Mouse (Mus musculus) kidney, embryonic 16.5 days (tissue): ENCODE measurements around the gene Cd177. TPM values are rescaled to one million over a fixed set of nuclear protein-coding genes. Genes with fewer than 3 reads are reported as not detected.
"Not testable (repeated sequence)": the region's sequence is repeated elsewhere in the genome, so short reads cannot be mapped to it uniquely, and the experiment has no call there.

Experiments
- ATAC-seq: fragments of 200-750 bp; cut with Nextera tagmentation; 2 replicates; pipeline ENCODE4 v1.8.0; 2017; ENCODE audit warnings: moderate TSS enrichment; ENCODE audit not compliant: low FRiP score, low TSS enrichment
- H3K27ac ChIP-seq: fragments of 300-500 bp; sonication (generic); 2 replicates; pipeline ENCODE4 v1.5.1; 2014; ENCODE audit warnings: low read length
- H3K27me3 ChIP-seq: fragments of 300-500 bp; sonication (generic); 2 replicates; pipeline ENCODE4 v1.6.1; 2014; ENCODE audit warnings: low read length, control low read depth, mixed read lengths; ENCODE audit not compliant: insufficient read depth
- H3K36me3 ChIP-seq: fragments of 300-500 bp; sonication (generic); 2 replicates; pipeline ENCODE4 v1.6.1; 2014; ENCODE audit warnings: low read length, control low read depth, mixed read lengths; ENCODE audit not compliant: insufficient read depth
- H3K4me1 ChIP-seq: fragments of 300-500 bp; sonication (generic); 2 replicates; pipeline ENCODE4 v1.6.1; 2014; ENCODE audit warnings: low read length, control low read depth, mixed read lengths; ENCODE audit not compliant: insufficient read depth
- H3K4me2 ChIP-seq: fragments of 300-500 bp; sonication (generic); replicated peaks from 2 replicates; pipeline ENCODE4 v1.6.1; 2014; ENCODE audit warnings: low read depth, low read length
- H3K4me3 ChIP-seq: fragments of 300-500 bp; sonication (generic); 2 replicates; pipeline ENCODE4 v1.5.1; 2014; ENCODE audit warnings: mild to moderate bottlenecking, low read length
- H3K9ac ChIP-seq: fragments of 300-500 bp; sonication (generic); replicated peaks from 2 replicates; pipeline ENCODE4 v1.6.1; 2014; ENCODE audit warnings: low read length
- H3K9me3 ChIP-seq: fragments of 300-500 bp; sonication (generic); 2 replicates; pipeline ENCODE4 v1.6.1; 2016; ENCODE audit warnings: low read length, control low read depth
- WGBS: fragments of 180-500 bp; shearing (Covaris S2); extraction: QIAGEN DNeasy Blood & Tissue Kit; methylation state at CpG from one replicate; pipeline ENCODE4 v1.1.7; 2014; 5-methylcytosine and 5-hydroxymethylcytosine counted together
- polyA plus RNA-seq: library from polyadenylated mRNA; unstranded; fragments of >200 nt; fragmentation: Nextera tagmentation; extraction: Ambion mirVana; gene quantifications from 2 replicates; pipeline ENCODE4 v1.2.1, GENCODE M21; 2015

Gene Cd177
- polyA plus RNA-seq = 0.30 and 0.61 TPM in 2 replicates

GRCm38 (mm10) chr7:24760211-24760610 is at the start of gene Cd177:
Gene Cd177, minus strand, starts transcription at chr7:24760311.
- Histone ChIP-seq H3K36me3 (no peaks in the 10 kb centered on the region), H3K4me3 (no peak within 1 kb of the TSS), H3K9ac (no peak within 1 kb of the TSS), H3K9me3 (no peaks in the 10 kb centered on the region), H3K27me3 (no peaks in the 10 kb centered on the region), H3K4me1 (no peaks in the 10 kb centered on the region), H3K27ac (no peak within 1 kb of the TSS), H3K4me2 (no peak within 1 kb of the TSS)
- no peak for ATAC-seq
- WGBS = 60% methylated on average over 6 of the region's 6 CpGs

DNA sequence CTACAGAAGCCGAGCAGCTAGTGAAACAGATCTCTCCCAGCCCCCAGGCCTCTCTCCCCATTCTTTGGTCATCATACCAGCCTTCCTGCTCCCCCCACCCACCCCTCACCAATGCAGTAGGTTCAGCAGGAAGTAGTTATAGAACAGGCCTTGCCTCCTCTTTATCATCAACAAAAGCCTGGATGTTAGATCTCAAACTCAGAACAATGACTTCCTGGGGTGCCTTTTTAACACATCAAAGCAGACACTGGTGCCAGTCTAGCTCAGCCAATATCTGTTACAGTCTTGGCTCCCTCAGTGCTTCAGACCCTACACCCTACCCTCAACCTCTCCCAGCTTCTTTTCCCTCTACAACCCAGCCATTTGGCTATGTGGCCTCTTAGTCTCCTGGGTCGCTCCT is 48.9 kb upstream of the Cd177 start:
- no peak for ATAC-seq
- H3K27me3 ChIP-seq = no peaks in the 10 kb centered on the region
- H3K36me3 ChIP-seq = no peaks in the 10 kb centered on the region
- no peak overlapping the region for H3K4me2 ChIP-seq
- WGBS = 29% methylated on average over 2 of the region's 2 CpGs
- H3K4me1 ChIP-seq = no peaks in the 10 kb centered on the region
- H3K4me3 ChIP-seq = no peak overlapping the region
- H3K27ac ChIP-seq = no peak overlapping the region
- no peak overlapping the region for H3K9ac ChIP-seq
- no peaks in the 10 kb centered on the region for H3K9me3 ChIP-seq

GRCm38 (mm10) chr7:24804826-24805225 is 44.7 kb upstream of the Cd177 start:
- Histone ChIP-seq H3K4me2 (no peak overlapping the region), H3K36me3 (no peaks in the 10 kb centered on the region), H3K9me3 (no peaks in the 10 kb centered on the region), H3K27ac (no peak overlapping the region), H3K4me1 (no peaks in the 10 kb centered on the region), H3K4me3 (no peak overlapping the region), H3K9ac (no peak overlapping the region), H3K27me3 (no peaks in the 10 kb centered on the region)
- no peak for ATAC-seq
- WGBS = 58% methylated on average over 6 of the region's 6 CpGs

DNA sequence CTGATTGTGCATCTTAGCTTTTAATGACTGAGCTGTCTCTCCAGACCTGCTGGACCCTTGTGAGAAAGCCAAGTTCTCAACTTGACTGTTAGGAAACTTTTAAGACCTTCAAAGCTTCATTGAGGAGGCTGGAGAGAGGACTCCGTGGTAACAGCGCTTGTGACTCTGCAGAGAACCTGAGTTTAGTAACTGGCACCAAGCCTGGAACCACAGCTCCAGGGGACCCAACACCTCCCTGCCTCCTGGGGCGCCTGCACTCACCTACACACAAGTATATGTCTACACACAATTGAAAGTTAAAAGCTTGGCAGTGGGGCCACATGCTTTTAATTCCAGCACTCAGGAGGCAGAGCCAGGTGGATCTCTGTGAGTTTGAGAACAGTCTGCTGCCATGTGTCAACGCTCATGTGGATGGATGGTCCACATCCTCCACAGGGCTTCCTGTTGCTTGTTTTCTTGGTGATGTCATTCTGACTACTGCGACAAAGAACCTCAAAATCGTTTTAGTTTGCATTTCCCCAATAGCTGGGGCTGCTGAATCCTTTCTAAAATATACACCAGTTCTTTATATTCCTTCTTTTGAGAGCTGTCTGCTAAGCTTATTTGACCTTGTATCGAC is 42.1 kb upstream of the Cd177 start:
- Histone ChIP-seq H3K4me1 (no peaks in the 10 kb centered on the region), H3K27ac (no peak overlapping the region), H3K9me3 (no peaks in the 10 kb centered on the region), H3K36me3 (no peaks in the 10 kb centered on the region), H3K9ac (no peak overlapping the region), H3K4me3 (no peak overlapping the region), H3K27me3 (no peaks in the 10 kb centered on the region), H3K4me2 (no peak overlapping the region)
- 60% methylated on average over 7 of the region's 7 CpGs for WGBS
- ATAC-seq = no peak

DNA sequence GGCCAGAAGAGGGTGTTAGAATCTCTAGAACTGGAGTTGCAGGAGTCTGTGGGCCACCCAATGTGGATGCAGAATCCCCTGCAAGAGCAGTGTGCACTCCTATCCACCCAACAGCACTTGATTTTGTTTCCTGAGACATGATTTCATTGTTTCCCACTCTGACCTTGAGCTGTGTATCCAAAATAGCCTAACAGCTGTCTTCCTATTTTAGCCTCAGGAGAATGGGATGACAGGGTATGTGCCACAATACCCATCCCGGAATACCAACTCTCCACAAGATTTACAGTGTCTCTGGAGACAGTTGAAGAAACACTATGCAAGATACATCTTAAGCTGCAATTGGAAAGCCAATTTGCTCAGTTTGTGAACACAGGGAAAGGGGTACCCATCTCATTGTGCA is 37.8 kb upstream of the Cd177 start:
- no peak overlapping the region for H3K27ac ChIP-seq
- no peak overlapping the region for H3K9ac ChIP-seq
- H3K36me3 ChIP-seq = no peaks in the 10 kb centered on the region
- ATAC-seq = no peak
- no peaks in the 10 kb centered on the region for H3K27me3 ChIP-seq
- H3K4me3 ChIP-seq = no peak overlapping the region
- WGBS = 90% methylated on average over 1 of the region's 1 CpGs
- H3K4me1 ChIP-seq = no peaks in the 10 kb centered on the region
- no peak overlapping the region for H3K4me2 ChIP-seq
- peaks cover 10% of the 10 kb centered on the region for H3K9me3 ChIP-seq

GRCm38 (mm10) chr7:24776918-24777317 is 16.8 kb upstream of the Cd177 start, which contains the start of gene Ceacam10:
Gene Ceacam10, plus strand, starts transcription at chr7:24777206.
- not testable (repeated sequence) for H3K27me3 ChIP-seq, H3K4me3 ChIP-seq, H3K4me2 ChIP-seq, H3K9me3 ChIP-seq, H3K4me1 ChIP-seq, ATAC-seq, H3K9ac ChIP-seq, H3K36me3 ChIP-seq, H3K27ac ChIP-seq
- 32% methylated on average over 4 of the region's 4 CpGs for WGBS

- H3K9me3 ChIP-seq = no peaks in the 10 kb centered on the region
- H3K27ac ChIP-seq = no peak overlapping the region
- ATAC-seq = no peak
- 83% methylated on average over 2 of the region's 2 CpGs for WGBS
- no peaks in the 10 kb centered on the region for H3K27me3 ChIP-seq
- H3K4me3 ChIP-seq = no peak overlapping the region
- no peaks in the 10 kb centered on the region for H3K36me3 ChIP-seq
- H3K4me2 ChIP-seq = no peak overlapping the region
- no peak overlapping the region for H3K9ac ChIP-seq
- no peaks in the 10 kb centered on the region for H3K4me1 ChIP-seq
These were observed 16.0 kb upstream of the Cd177 start for GRCm38 (mm10) chr7:24776145-24776544.

- no peaks in the 10 kb centered on the region for H3K36me3 ChIP-seq
- ATAC-seq = no peak
- H3K27ac ChIP-seq = no peak overlapping the region
These were observed 13.9 kb upstream of the Cd177 start for GRCm38 (mm10) chr7:24773942-24774535.

DNA sequence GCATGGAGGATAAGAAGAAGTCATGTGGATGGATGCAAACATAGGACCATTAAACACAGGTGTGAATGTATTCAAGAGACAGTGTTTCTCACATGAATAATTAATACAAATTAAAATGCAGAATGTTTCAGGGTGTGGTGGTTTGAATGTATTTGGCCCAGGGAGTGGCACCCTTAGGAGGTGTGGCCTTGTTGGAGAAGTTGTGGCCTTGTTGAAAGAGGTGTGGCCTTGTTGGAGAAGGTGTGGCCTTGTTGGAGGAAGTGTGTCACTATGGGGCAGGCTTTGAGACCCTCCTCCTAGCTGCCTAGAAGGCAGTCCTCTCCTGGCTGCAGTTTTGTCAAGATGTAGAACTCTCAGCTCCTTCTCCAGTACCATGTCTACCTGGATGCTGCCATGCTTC is 11.2 kb upstream of the Cd177 start:
- no peak overlapping the region for H3K4me3 ChIP-seq
- H3K36me3 ChIP-seq = no peaks in the 10 kb centered on the region
- no peaks in the 10 kb centered on the region for H3K27me3 ChIP-seq
- no peak overlapping the region for H3K27ac ChIP-seq
- H3K9ac ChIP-seq = no peak overlapping the region
- no peak for ATAC-seq
- H3K4me1 ChIP-seq = no peaks in the 10 kb centered on the region
- no peaks in the 10 kb centered on the region for H3K9me3 ChIP-seq
- no peak overlapping the region for H3K4me2 ChIP-seq

More at GRCm38 (mm10) chr7:24773942-24774535, 13.9 kb upstream of the Cd177 start:
- WGBS = 44% methylated on average over 3 of the region's 3 CpGs
- Histone ChIP-seq H3K9me3 (no peaks in the 10 kb centered on the region), H3K4me1 (no peaks in the 10 kb centered on the region), H3K27me3 (no peaks in the 10 kb centered on the region), H3K9ac (no peak overlapping the region), H3K4me3 (no peak overlapping the region), H3K4me2 (no peak overlapping the region)

- H3K4me3 ChIP-seq = no peak overlapping the region
- no peak overlapping the region for H3K4me2 ChIP-seq
- H3K9ac ChIP-seq = no peak overlapping the region
- H3K9me3 ChIP-seq = no peaks in the 10 kb centered on the region
- H3K36me3 ChIP-seq = no peaks in the 10 kb centered on the region
- ATAC-seq = no peak
- H3K27ac ChIP-seq = no peak overlapping the region
- H3K27me3 ChIP-seq = no peaks in the 10 kb centered on the region
- WGBS = 89% methylated on average over 8 of the region's 8 CpGs
- no peaks in the 10 kb centered on the region for H3K4me1 ChIP-seq
These were observed 2.5 kb upstream of the Cd177 start for GRCm38 (mm10) chr7:24762574-24762973.
